ENCODE assay signal across 28 mouse cellular contexts in the genomic region with DNA sequence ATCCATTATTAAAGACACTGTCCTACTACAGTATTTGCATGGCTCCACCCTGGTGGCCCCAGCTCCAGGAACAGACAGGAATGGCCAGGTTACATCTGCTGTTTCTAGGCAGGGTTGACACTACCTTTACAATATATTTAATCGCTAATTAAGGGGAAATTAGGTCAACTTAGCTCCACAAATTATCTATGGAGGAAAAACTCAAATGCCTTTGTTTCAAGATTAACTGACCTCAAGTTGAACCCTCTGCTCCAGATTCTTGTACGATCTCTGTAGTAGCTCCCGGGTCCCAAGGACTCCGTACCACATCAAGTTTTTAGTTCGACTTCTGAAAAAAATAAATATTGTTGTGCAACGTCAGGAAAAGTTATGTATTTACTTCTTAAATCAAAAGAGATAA.
"Had no signal": no experiment of that assay in that cellular context is flagged by ENCODE, and none has a peak within 500 bp of the region (broad histone marks: within the 10 kb centered on the region; RNA-seq: fewer than 3 reads in every experiment).

No protein-coding gene starts in this region.

- H3K9ac ChIP-seq: embryonic facial prominence, embryonic 12.5 days; embryonic facial prominence, embryonic 13.5 days; embryonic facial prominence, embryonic 15.5 days; forebrain, embryonic 12.5 days; forebrain, embryonic 13.5 days; forebrain, embryonic 15.5 days; forebrain, postnatal 0 days had no signal

- H3K27me3 ChIP-seq: embryonic facial prominence, embryonic 12.5 days; embryonic facial prominence, embryonic 13.5 days; embryonic facial prominence, embryonic 15.5 days; forebrain, embryonic 12.5 days; forebrain, embryonic 13.5 days; forebrain, embryonic 15.5 days had no signal

- H3K4me3 ChIP-seq: embryonic facial prominence, embryonic 10.5 days; embryonic facial prominence, embryonic 12.5 days; embryonic facial prominence, embryonic 13.5 days; embryonic facial prominence, embryonic 15.5 days; erythroblast, embryonic 14.5 days; forebrain, embryonic 10.5 days; forebrain, embryonic 12.5 days; forebrain, embryonic 13.5 days; forebrain, embryonic 15.5 days; gastrocnemius, adult 2 months had no signal

- H3K4me1 ChIP-seq: embryonic facial prominence, embryonic 10.5 days; embryonic facial prominence, embryonic 12.5 days; embryonic facial prominence, embryonic 13.5 days; embryonic facial prominence, embryonic 15.5 days; forebrain, embryonic 10.5 days; forebrain, embryonic 12.5 days; forebrain, embryonic 13.5 days; forebrain, embryonic 15.5 days had no signal

- DNase-seq: cerebellum, adult 2 months; cerebellum, adult 8-10 months; cerebellum, adult 9-10 months; cerebellum, adult 9-11 months; cerebellum, postnatal 10 days; cerebellum, postnatal 14 days; cerebellum, postnatal 25 days; cerebellum, postnatal 36 days; embryo, embryonic 11 days; forebrain, postnatal 0 days; gastrocnemius, adult 2 months; gastrocnemius, postnatal 10 days; gastrocnemius, postnatal 14 days; gastrocnemius, postnatal 25 days; gastrocnemius, postnatal 36 days; heart, adult 11 months; heart, adult 18-20 months had no signal

- H3K27ac ChIP-seq: embryonic facial prominence, embryonic 10.5 days; embryonic facial prominence, embryonic 12.5 days; embryonic facial prominence, embryonic 13.5 days; embryonic facial prominence, embryonic 15.5 days; forebrain, embryonic 10.5 days; forebrain, embryonic 12.5 days; forebrain, embryonic 13.5 days; forebrain, embryonic 15.5 days; gastrocnemius, adult 2 months had no signal

- ATAC-seq: forebrain, embryonic 13.5 days; forebrain, embryonic 14.5 days; forebrain, embryonic 15.5 days; forebrain, embryonic 16.5 days; forebrain, postnatal 0 days had no signal

- H3K9me3 ChIP-seq: embryonic facial prominence, embryonic 10.5 days; embryonic facial prominence, embryonic 12.5 days; embryonic facial prominence, embryonic 13.5 days; embryonic facial prominence, embryonic 15.5 days; forebrain, embryonic 10.5 days; forebrain, embryonic 12.5 days; forebrain, embryonic 13.5 days; forebrain, embryonic 15.5 days had no signal

- H3K36me3 ChIP-seq: embryonic facial prominence, embryonic 12.5 days; forebrain, embryonic 10.5 days had no signal

- H3K4me2 ChIP-seq: embryonic facial prominence, embryonic 12.5 days; embryonic facial prominence, embryonic 13.5 days; embryonic facial prominence, embryonic 15.5 days; forebrain, embryonic 12.5 days; forebrain, embryonic 13.5 days; forebrain, embryonic 15.5 days had no signal
